Mouse (Mus musculus): ENCODE measurements around the gene Olfr1309.
"Not testable (repeated sequence)": the region's sequence is repeated elsewhere in the genome, so short reads cannot be mapped to it uniquely, and the experiment has no call there.

Olfr1309 gene

DNA sequence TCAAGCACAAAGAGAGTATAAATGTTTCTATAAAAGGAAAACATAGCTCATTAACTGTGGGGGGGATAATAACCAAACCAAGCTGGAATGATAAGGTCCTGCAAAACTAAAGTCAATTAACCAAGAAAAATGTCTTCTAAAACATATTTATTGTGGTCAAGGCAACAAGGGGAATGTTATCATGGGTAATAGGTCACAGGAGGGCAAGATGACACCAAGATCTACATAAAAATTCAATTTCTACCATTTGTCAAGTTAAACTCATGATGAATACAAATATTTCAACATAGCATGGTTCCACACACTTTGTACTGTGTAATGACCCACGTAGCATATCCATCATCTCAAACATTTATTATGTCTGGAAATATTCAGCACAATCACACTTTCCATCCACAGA lies at the start of gene Olfr1309:
Gene Olfr1309, minus strand, starts transcription at position 101 of the 400 bp plus-strand sequence.
- DNase-seq (ENCODE audit: low spot score in 2 of 2) = no peak

DNA sequence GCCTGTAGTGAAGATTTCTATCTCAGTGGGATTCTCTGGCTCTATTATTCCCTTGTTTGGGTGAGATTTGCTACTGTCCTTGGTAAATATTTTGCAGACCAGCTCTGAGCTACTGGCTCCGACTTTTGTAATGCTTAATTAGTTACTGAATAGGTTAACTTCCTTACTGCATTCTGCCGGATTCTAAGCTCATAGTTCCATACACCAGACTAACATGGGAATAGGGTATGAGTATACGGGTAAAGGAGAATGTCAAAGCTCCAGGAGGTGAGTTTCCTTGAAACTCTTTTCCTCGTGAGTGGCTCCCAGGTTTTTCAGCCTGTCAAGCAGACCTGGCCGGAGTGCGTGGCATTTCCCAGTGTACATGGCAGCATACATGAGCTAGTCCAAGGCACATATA lies 36.9 kb upstream of the Olfr1309 start:
- DNase-seq (ENCODE audit: low spot score in 2 of 2) = not testable (repeated sequence)

- DNase-seq (ENCODE audit: low spot score in 2 of 2) = no peak
Observed at GRCm38 (mm10) chr2:112024312-112024711, 34.2 kb upstream of the Olfr1309 start, which contains the start of gene Olfr1311. Olfr1311 (minus strand) TSS chr2:112024412.

DNA sequence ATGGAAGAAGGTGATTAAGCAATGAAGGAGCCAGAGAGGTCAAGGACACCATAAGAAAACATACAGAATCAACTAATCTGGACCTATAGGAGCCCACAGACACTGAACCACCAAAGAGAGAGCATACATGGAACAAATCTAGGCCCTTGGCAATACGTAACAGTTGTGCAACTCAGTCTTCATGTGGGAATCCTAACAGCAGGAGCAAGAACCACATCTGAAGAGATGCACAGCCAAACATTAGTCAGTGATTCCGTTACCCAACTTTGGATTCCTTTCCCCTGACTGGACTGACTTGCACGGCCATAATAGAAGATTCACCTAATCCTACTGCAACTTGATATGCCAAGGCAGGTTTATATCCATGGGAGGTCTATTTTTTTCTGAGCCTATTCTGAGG lies 24.8 kb upstream of the Olfr1309 start:
- DNase-seq (ENCODE audit: low spot score in 2 of 2) = no peak

- no peak for DNase-seq (ENCODE audit: low spot score in 2 of 2)
Observed at GRCm38 (mm10) chr2:112012608-112013007, 22.5 kb upstream of the Olfr1309 start, which contains the start of gene Olfr1310. Olfr1310 (minus strand) TSS chr2:112012708.

- no peak for DNase-seq (ENCODE audit: low spot score in 2 of 2)
Observed at GRCm38 (mm10) chr2:111964844-111965243, 25.2 kb downstream of the Olfr1309 start, which contains the start of gene Olfr1308. Olfr1308 (minus strand) TSS chr2:111964944.

- no peak for DNase-seq (ENCODE audit: low spot score in 2 of 2)
Observed at GRCm38 (mm10) chr2:111949340-111949739, 40.7 kb downstream of the Olfr1309 start, which contains the start of gene Olfr1307. Olfr1307 (minus strand) TSS chr2:111949440.

Data from urinary bladder, adult 18-20 months (tissue).